Mouse (Mus musculus): ENCODE measurements around the gene Slc27a5.
A peak's percentile ranks its signal among the peaks of the same experiment; 100 is the strongest.

Gene Slc27a5

DNA sequence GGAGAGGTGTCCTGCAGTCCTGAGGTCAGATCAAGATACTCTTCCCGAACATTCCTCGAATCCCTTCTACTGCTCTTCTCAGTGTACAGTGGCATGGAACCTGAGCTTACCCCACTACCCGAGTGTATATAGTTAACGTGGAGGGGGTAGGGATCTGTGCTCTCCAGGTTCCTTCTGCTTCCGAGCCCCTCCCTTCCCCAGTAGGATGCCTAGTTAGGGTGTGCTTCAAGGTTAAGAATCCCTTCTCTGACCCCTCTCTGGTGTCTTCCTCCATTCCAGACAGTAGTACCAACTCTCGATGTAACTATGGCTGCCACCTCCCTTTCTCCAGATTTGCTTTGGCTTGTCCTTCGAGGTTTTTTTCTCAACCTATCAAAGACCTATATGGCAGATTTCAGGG lies 17.7 kb downstream of the Slc27a5 start:
- DNase-seq: no peak

DNA sequence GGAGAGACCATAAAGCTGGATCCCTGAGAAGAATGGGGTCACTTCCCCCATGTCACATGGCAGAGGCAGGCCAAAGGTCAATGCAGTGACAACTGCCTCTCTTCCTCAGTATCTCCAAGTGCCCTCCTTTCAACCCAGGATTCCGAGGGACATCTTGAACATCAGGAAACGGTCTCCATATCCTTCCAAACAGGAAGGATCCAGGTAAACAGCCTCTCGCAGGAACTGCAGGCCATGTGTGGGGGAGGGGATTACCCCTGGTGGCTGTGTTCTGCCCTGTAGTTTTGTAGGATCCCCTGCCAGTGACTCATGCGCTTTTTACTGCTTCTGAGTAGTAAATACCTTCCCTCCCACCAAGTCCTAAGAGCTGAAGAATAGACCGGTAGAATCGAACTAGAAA lies 18.2 kb downstream of the Slc27a5 start:
- no peak for DNase-seq

DNA sequence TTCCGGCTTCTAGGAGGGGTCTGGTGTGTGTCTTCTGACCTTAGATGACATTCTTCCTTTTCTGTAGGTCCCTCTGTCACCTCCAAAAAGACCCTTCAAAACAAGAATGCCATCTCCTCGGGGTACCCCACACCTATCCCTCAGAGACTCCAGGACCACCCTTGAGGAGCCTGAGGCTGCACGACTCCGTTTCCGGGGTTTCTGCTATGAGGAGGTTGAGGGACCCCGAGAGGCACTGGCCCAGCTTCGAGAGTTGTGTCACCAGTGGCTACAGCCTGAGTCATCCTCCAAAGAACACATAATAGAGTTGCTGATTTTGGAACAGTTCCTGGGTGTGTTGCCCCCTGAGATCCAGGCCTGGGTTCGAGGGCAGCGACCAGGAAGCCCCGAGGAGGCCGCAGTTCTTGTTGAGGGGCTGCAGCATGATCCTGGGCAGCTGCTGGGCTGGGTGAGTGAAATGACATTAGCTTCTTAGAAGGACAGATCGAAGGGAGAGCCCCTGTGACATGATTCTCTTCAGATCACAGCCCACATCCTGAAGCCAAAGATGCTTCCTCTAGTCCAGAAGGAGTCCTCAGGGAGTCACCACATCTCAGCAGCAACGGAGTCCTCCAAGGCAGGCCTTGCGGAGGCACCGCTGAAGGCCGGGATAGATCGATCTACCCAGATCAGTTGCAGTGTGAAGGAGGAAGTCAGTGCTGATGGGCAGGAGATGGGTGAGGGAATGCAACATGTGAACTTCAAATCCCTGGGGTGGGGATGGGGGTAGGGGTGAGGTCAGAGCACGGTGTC lies 18.9 kb downstream of the Slc27a5 start:
- peak; percentile 35 for DNase-seq

DNA sequence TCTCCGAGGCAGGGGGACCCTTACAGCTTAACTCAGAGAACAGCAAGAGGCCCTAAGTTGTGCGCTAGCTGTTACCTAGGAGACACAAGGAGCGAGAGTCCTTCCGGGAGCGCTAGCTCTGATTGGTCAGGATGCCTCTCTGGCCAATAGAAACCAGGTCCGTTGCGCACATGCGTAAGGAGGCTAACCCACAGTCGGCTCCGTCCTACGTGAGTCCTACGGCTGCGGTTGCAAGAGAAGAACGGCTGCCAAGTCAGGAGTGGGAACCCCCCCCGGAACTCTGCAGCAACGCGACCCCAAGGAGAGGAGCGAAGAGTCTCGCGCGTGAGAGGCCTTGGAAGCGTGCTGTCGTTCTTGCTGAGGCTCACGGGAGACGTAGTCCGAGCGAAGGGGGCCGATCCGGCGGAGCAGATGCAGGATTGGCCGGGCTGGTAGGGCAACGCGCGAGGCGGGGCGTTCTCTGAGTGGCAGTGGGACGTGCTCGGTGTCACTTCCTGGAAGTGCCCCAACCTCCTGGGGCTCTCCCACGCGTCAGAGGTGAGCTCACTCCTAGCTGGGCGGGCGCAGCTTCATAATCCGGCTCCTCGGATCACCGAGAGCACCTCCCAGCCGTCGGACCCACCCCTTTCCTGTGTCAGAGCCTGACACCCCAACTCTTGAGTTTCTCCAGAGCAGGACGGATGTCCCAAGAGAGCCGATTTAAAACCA lies 20.2 kb downstream of the Slc27a5 start, which contains the start of gene Zfp446:
Gene Zfp446, plus strand, starts transcription at position 167 of the 708 bp plus-strand sequence.
- peak; percentile 96 for DNase-seq

DNA sequence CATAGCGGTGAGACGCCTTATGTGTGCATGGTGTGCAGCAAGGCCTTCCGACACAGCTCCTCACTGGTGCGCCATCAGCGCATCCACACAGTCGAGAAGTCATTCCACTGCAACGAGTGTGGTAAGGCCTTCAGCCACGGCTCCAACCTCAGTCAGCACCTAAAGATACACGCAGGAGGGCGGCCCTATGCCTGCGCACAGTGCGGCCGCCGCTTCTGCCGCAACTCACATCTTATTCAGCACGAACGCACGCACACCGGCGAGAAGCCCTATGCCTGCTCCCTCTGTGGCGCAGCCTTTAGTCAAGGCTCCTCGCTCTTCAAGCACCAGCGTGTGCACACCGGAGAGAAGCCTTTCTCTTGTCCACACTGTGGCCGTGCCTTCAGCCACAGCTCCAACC lies 27.1 kb downstream of the Slc27a5 start:
- DNase-seq: no peak

DNA sequence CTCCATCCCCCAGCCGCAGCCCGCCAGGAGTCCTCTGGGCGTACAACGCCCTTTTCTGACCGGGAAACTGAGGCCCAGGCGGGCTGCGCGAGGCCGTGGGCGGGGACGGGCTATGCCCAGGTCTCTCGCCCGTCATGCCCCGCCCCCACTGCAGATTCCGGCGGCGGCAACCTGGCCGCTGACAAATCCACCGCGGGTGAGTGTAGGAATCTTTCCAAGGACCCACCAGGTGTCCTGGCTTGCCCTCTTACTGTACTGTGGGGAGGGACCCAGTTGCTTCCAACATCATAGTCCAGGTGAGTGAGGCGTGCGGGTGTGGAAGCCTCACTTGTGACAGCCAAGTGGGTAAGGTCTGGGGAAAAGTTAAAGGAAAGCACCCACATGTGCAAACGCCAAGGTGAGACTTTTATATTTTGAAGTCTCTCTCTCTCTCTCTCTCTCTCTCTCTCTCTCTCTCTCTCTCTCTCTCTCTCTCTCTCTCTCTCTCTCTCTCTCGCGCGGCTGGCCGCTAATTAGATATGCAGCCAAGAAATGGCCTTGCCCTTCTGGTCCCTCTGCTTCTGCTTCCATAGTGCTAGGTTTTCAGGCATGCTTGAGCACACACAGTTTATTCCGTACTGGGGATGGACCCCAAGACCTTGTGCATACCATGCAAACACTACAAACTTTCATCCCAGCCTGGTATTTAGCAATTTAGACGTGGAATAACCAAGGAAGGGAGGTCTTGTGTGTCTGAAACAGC lies 31.7 kb downstream of the Slc27a5 start:
- peak; percentile 86 for DNase-seq

DNA sequence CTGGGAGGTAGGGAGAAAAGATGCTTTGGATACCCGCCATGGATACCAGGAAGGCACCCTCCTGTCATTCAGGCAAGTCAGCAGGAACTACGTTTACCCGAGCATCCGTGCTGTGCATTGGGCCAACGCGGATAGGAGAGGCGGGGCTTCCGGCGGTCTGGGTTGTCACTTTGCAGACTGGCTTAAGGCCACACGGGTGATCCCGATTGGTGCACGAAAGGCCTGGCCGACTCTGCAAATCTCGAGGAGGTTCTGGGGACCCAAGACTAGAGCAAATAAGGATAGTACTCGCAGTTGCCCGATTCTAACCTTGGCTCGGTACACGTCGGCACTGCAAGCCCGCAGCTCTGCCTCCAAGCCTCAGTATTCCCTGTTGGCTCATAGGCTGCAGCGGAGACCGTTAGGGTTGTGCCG lies 32.3 kb downstream of the Slc27a5 start, which contains the start of gene Zfp324:
Gene Zfp324, plus strand, starts transcription at position 161 of the 414 bp plus-strand sequence.
- DNase-seq: peak; percentile 90

DNA sequence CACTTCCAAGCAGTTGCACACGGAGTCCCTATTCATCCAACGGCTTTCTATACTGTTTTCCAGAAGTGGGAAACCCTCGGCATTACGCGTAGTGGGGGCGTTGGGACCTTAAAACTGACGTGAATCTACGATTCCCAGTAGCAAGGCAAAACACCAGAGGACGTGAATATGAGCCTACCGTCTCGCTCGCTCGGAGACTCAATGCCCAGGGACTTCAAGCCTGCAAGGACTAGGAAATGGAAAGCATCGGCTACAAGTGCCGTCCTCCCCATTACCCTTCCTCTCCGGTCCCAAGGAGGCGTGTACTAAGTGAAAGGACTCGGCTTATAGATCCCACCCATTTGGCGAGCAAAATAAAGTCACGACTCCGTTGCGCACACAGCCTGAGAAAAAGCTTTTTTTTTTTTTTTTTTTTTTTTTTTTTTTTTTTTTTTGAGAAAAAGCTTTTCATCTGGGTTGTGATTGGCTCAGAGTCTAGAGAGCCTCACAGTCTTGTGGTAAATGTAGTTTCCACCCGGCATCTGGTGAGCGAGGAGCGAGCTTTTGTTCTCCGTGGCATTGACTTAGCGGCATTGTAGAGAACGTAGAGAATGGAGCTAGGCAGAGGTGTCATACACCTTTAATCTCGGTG lies 36.4 kb downstream of the Slc27a5 start:
- DNase-seq: peak; percentile 75

DNA sequence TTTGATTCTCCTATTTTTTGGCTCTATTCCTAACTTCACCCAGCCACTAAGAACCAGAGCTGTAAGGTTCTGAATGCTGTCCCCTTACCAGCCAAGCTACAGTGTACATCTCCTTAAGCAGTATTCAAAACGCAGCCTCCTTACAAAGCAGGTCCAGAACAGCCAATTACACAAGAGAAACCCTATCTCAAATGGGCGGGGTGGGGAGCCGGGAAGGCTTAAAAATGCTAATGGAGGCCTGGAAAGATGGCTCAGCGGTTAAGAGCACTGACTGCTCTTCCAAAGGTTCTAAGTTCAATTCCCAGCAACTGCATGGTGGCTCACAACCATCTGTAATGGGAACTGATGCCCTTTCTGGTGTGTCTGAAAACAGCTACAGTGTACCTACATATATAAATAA lies 38.3 kb downstream of the Slc27a5 start:
- DNase-seq: no peak

DNA sequence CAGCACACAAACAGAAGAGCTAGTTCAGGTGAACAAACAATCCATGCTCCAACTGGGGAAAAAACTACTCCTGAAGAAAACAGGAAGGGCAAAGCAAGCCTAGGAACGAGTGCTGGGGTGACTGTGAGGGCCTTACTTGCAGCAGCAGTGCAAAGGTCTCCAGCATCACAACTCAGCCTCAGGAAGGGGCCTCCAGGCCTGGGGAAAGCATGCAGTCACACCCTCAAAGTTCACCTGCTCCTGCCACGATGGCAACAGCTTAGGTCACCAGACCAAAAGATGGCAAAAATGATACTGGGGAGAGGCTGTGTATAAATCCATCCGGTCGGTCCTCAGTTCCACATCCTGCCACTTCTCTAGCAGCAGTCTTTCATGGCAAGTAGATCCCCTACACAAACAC lies 39.0 kb downstream of the Slc27a5 start:
- DNase-seq: no peak

DNA sequence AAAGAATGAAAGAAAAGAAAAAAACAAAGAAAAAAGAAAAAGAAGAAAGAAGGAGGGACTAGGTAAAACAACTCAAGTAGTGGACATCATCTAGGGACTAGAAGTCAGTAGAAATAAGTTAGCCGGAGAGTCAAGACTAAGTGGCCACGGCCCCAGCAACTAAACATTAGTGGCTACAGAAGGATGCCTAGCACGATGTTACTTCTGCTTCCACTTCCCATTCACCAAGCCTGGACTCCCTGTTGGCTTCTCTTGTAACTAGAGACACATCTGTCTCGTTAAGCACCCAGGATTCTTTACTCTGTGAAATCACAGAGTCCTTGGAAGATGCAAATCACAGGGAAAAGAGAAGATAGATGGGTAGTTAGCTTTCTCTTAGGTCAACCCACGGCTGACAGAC lies 40.5 kb downstream of the Slc27a5 start:
- no peak for DNase-seq

DNA sequence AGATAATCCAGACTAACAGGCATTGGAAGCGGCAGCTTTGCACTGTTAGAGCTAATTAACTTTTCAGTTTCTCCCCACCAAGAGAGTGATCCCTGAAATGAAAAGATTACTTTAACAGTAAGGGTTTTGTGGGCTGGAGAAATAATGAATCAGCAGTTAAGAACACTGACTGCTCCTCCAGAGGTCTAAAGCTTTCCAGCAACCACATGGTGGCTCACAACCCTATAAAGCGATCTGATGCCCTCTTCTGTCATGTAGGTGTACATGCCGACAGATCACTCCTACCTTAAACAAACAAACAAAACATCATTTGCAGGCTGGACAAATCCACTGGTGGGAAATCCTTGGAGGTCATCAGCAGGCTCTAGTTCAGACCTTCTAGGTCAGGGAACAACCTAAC lies 43.1 kb downstream of the Slc27a5 start:
- DNase-seq: no peak

DNA sequence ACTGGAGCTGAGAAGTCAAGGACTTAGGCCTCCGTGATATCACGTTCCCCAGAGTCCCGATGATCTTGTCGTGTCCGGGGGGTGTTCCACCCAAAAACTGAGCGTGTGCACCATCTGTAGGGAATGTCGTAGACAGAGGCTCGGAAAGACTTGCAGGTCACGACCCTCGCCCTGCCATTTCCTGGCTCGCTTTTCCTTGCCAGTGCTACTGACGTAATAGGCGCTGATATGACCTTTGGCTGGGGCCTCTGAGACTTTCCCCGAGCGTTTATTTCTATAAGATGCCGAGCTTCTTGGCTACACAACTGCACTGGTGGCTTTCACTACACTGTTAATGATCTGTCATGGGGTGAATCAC lies 48.1 kb downstream of the Slc27a5 start:
- DNase-seq: no peak

DNA sequence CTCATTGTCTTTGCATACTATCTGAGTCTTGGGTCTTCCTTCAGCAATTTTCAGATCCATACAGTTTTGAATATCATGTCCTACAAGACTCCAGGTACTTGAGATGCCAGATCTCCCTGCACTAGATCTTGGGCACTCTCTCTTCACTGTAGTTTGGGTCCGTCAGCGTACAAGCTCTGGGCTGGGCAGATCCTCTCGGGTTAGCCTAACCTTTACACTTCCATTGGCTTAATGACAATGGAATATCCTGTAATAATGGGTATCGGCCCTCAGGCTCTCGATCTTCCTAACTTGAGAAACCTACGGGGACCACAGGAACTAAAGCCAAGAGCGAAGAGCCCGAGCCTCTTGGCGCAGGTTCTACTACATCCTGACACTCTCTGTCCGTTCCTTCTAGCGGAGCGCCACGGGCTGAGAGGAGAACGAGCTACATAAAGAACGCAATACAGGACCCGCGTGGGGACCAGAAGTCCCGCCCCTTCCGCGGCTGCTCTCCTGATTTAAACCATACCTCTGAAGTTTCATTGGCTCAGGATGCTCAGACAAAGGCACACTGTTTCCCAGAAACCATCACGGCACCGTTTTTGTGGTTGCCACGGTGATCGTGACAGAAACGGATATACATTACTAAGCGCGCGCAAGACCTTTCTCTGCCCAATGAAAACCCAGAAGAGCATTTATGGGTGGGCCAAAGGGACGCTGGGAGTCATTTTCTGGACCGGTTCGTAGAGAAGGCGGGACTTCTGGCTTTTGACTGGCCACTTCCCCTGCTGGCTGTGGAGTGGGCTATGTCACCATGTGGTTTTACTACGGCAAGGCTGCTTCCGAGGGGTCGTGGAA lies 48.7 kb downstream of the Slc27a5 start:
- DNase-seq: peak; percentile 89

DNA sequence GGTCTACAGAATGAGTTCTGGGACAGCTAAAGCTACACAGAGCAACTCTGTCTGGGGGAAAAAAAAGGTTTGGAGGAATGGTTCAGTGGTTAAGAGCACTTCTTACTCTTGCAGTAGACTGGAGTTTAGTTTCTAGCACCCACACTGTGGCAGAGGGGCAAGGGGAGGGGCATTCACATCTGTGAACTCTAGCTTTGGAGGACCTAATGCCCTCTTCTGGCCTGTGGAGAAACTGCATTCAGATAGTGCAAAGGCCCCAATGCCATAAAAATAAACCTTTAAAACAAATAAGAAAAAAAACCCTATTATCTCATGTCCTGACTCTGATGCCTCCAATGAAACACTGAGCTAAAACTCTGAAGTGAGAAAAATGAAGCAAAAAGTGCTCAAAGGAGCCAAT lies 54.5 kb downstream of the Slc27a5 start:
- peak; percentile 63 for DNase-seq

DNA sequence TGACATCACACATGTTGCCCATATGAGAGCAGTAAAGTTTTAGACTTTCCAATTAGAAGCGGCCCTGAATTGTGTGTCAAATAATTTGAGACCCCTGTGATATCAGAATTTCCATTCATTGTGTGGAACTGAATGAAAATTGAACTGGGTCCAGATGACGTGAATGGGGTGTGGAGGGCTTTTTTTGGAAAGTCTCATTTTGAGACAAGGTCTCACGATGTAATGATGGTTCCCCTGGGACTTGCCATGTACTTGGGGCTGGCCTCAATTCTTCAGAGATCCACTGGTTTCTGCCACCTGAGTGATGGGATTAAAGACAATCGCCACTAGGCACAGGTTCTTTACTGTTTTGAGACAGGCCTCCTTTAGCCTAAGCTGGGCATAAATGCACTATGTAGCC lies 57.4 kb downstream of the Slc27a5 start:
- DNase-seq: no peak

Measured in thymus, postnatal 4 days (tissue).